Mouse (Mus musculus): ENCODE results near the gene Lypd6b. TPM values are rescaled to one million over a fixed set of nuclear protein-coding genes. Genes with fewer than 3 reads are reported as not detected.

Gene Lypd6b
- polyA plus RNA-seq, 1 experiment from 2014 or later = 2.6 TPM

DNA sequence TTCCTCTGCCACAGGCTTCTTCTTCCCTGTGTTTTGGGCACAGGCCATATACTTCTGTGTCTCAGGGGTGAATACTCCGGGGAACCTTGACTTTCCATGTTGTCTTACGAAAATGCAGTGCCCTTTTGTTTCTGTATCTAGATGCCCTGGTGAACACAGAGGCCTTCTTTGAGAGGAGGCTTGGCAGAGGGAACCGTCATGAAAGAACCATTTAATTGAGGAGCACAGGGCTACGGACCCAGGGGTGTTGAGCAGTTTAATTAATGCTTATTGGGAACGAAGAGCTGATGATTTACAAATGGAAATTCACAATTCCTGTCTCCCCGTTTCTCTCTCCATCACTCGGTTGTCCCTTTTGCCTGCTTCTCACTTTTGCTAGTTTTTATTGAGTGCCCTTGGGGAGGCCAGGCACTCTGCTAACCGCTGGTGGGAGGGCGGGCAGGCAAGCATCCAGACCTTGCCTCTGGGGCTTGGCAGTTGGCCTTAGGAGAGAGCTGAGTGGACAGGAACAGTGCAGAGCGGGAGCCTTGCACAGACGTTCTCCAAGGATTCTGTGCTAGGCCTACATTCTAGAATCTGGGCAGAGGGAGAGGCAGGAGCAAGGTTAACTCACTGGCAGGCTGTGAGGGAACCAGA is 18.4 kb downstream of the Lypd6b start:
- Histone ChIP-seq H3K4me3 (no peak overlapping the region), H3K4me2 (no peak overlapping the region), H3K27ac (ENCODE audit: poor library complexity, severe bottlenecking) (no peak overlapping the region), H3K27me3 (replicated peaks) (no peaks in the 10 kb centered on the region), H3K36me3 (no peaks in the 10 kb centered on the region), H3K9me3 (replicated peaks) (no peaks in the 10 kb centered on the region), H3K9ac (no peak overlapping the region), H3K4me1 (replicated peaks) (peaks cover 9% of the 10 kb centered on the region)
- no peak for ATAC-seq (ENCODE audit: insufficient number of reproducible peaks, low FRiP score)
- 70% methylated on average over 11 of the region's 11 CpGs for WGBS

DNA sequence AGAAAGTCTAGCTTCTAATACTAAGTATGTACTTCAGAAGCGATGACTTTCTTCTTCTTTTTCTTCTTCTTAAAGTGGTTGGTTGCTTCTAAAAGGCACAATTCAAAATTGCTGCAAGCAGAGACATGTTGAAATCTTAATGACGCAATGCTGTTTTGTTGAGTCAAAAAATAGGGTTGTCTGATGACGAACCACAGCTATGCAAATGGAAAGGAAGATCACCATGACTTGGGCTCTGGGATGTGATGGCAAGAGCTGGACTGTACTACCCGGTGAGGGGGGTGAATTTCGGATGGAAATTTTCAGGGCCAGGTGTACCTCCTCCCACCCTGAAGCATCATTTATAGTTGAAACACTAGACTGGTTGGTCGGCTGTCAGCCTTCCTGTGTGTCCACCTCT is 22.0 kb downstream of the Lypd6b start:
- 75% methylated on average over 6 of the region's 6 CpGs for WGBS
- H3K4me2 ChIP-seq = no peak overlapping the region
- H3K9ac ChIP-seq = no peak overlapping the region
- H3K4me1 ChIP-seq (replicated peaks) = peaks cover 23% of the 10 kb centered on the region
- peaks cover 4% of the 10 kb centered on the region; the same call in 1 of the 2 replicates for H3K27me3 ChIP-seq (replicated peaks)
- no peak overlapping the region for H3K4me3 ChIP-seq
- no peaks in the 10 kb centered on the region for H3K9me3 ChIP-seq (replicated peaks)
- no peak overlapping the region for H3K27ac ChIP-seq (ENCODE audit: poor library complexity, severe bottlenecking)
- no peak for ATAC-seq (ENCODE audit: insufficient number of reproducible peaks, low FRiP score)
- no peaks in the 10 kb centered on the region for H3K36me3 ChIP-seq

GRCm38 (mm10) chr2:49811420-49811819 is 23.9 kb downstream of the Lypd6b start:
- no peak for ATAC-seq (ENCODE audit: insufficient number of reproducible peaks, low FRiP score)
- 24% methylated on average over 11 of the region's 11 CpGs for WGBS
- H3K4me1 ChIP-seq (replicated peaks) = peaks cover 22% of the 10 kb centered on the region
- no peaks in the 10 kb centered on the region for H3K36me3 ChIP-seq
- H3K4me3 ChIP-seq = no peak overlapping the region
- H3K27ac ChIP-seq (ENCODE audit: poor library complexity, severe bottlenecking) = no peak overlapping the region
- H3K9ac ChIP-seq = no peak overlapping the region
- no peak overlapping the region for H3K4me2 ChIP-seq
- no peaks in the 10 kb centered on the region for H3K9me3 ChIP-seq (replicated peaks)
- H3K27me3 ChIP-seq (replicated peaks) = peaks cover 4% of the 10 kb centered on the region; the same call in 1 of the 2 replicates

DNA sequence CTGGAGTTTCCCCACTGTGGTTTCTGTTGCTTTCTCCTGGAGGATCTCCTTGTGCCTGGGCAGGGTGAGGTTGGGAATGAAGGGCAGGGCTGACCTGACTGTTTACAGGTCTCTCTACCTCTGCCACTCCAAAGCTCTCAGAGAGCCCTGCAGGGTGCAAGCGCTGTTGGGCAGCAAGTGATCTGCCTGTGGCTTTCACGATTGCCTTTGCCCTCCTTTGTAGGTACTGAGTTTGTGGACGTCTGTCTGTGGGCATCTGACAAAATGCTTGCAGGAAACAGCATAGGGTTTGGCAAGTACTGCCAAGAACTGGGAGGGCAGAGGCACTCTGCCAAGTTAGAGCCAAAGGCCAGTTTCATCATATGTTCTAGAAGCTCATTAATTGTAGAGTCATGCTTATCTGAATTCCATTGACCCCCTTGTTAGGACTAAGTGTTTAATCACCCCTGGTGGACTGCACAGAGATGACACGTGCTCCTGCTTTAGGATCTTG is 24.4 kb downstream of the Lypd6b start:
- Histone ChIP-seq H3K4me3 (no peak overlapping the region), H3K4me1 (replicated peaks) (peaks cover 19% of the 10 kb centered on the region), H3K27me3 (replicated peaks) (peaks cover 4% of the 10 kb centered on the region; the same call in 1 of the 2 replicates), H3K27ac (ENCODE audit: poor library complexity, severe bottlenecking) (no peak overlapping the region), H3K36me3 (no peaks in the 10 kb centered on the region), H3K4me2 (no peak overlapping the region), H3K9me3 (replicated peaks) (no peaks in the 10 kb centered on the region), H3K9ac (no peak overlapping the region)
- no peak for ATAC-seq (ENCODE audit: insufficient number of reproducible peaks, low FRiP score)
- 21% methylated on average over 4 of the region's 4 CpGs for WGBS

- H3K27me3 ChIP-seq (replicated peaks) = peaks cover 4% of the 10 kb centered on the region; the same call in 1 of the 2 replicates
- H3K9me3 ChIP-seq (replicated peaks) = no peaks in the 10 kb centered on the region
- no peaks in the 10 kb centered on the region for H3K36me3 ChIP-seq
- no peak overlapping the region for H3K4me2 ChIP-seq
- peaks cover 19% of the 10 kb centered on the region for H3K4me1 ChIP-seq (replicated peaks)
- WGBS = 62% methylated on average over 4 of the region's 4 CpGs
- no peak overlapping the region for H3K4me3 ChIP-seq
- no peak overlapping the region for H3K27ac ChIP-seq (ENCODE audit: poor library complexity, severe bottlenecking)
- ATAC-seq (ENCODE audit: insufficient number of reproducible peaks, low FRiP score) = no peak
- no peak overlapping the region for H3K9ac ChIP-seq
Observed at GRCm38 (mm10) chr2:49813151-49813550, 25.7 kb downstream of the Lypd6b start.

GRCm38 (mm10) chr2:49814011-49814410 is 26.5 kb downstream of the Lypd6b start:
- no peak overlapping the region for H3K4me3 ChIP-seq
- H3K9ac ChIP-seq = no peak overlapping the region
- 60% methylated on average over 6 of the region's 6 CpGs for WGBS
- H3K9me3 ChIP-seq (replicated peaks) = no peaks in the 10 kb centered on the region
- no peaks in the 10 kb centered on the region for H3K36me3 ChIP-seq
- no peak for ATAC-seq (ENCODE audit: insufficient number of reproducible peaks, low FRiP score)
- no peak overlapping the region for H3K27ac ChIP-seq (ENCODE audit: poor library complexity, severe bottlenecking)
- H3K27me3 ChIP-seq (replicated peaks) = peaks cover 4% of the 10 kb centered on the region; the same call in 1 of the 2 replicates
- peaks cover 19% of the 10 kb centered on the region for H3K4me1 ChIP-seq (replicated peaks)
- H3K4me2 ChIP-seq = no peak overlapping the region

DNA sequence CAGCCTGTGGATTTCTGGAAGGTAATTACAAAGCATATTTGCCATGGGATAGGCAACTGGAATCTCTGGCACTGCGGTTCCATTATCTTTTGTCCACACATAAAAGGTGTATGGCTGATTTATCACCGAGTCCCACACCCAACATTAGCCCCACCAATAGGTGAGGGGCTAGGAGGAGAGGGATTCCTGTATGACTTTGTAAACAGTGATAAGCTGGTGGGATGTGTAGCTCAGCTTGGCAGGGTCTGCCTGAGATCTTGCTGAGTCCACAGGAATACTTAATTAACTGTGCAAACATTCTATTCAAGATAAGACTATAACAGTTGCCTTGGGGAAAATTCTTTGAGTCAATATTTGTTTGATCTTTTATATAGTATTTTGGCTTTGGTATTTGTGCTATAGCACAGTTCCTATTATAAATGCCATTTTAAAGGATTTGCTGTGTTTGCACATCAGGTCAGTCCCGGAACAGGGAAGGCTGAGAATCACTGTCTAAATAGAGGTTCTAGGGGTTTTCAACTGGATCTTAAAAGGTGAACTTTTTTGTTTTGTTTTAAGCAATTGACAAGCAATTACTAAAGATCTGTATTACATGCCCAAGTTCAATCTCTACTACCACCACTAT is 28.3 kb downstream of the Lypd6b start:
- H3K4me1 ChIP-seq (replicated peaks) = peaks cover 19% of the 10 kb centered on the region
- peaks cover 4% of the 10 kb centered on the region; the same call in 1 of the 2 replicates for H3K27me3 ChIP-seq (replicated peaks)
- no peak for ATAC-seq (ENCODE audit: insufficient number of reproducible peaks, low FRiP score)
- no peak overlapping the region for H3K4me2 ChIP-seq
- WGBS = 46% methylated on average over 3 of the region's 3 CpGs
- H3K9me3 ChIP-seq (replicated peaks) = no peaks in the 10 kb centered on the region
- no peak overlapping the region for H3K4me3 ChIP-seq
- no peaks in the 10 kb centered on the region for H3K36me3 ChIP-seq
- no peak overlapping the region for H3K27ac ChIP-seq (ENCODE audit: poor library complexity, severe bottlenecking)
- H3K9ac ChIP-seq = no peak overlapping the region

DNA sequence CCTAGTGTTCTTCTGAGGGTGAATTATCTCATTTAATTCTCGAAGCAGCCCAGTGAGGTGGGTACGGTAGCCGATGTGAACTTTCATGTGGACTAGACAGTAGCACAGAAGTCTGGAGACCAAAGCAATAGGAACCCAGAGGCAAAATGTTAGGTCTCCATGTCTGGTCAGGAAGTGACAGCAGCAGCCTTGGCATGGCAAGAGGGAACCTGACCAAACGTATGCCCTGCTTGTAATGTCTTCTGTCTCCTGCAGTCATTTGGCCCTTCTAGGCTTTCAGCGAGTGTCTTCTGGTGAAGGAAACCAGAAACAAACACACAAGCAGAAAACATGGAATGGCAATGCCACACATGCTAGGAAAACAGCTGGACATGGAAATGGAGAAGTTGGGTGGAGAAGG is 29.1 kb downstream of the Lypd6b start:
- Histone ChIP-seq H3K36me3 (no peaks in the 10 kb centered on the region), H3K4me1 (replicated peaks) (peaks cover 15% of the 10 kb centered on the region), H3K27ac (ENCODE audit: poor library complexity, severe bottlenecking) (no peak overlapping the region), H3K9ac (no peak overlapping the region), H3K27me3 (replicated peaks) (peaks cover 4% of the 10 kb centered on the region; the same call in 1 of the 2 replicates), H3K9me3 (replicated peaks) (no peaks in the 10 kb centered on the region), H3K4me2 (no peak overlapping the region), H3K4me3 (no peak overlapping the region)
- WGBS = 81% methylated on average over 5 of the region's 5 CpGs
- ATAC-seq (ENCODE audit: insufficient number of reproducible peaks, low FRiP score) = no peak

DNA sequence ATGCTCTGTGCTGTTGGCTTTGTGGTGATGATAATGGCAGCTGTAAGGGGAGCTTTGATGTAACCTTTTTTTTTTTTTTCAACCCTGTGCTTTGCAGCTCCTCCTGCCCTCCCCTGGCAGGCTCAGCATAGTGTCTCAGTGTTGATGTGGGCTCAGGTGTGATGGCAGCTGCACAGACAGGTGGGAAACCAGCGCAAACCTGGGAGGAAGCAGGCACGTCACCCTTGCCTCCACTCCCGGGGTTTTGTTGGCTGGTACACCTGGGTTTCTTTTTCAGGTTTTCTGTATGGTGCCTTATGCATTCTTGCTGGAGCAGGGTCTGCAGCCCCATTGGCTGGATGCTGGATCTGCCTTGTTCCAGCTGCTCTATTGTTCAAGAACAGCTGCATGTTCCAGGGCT is 29.7 kb downstream of the Lypd6b start:
- no peaks in the 10 kb centered on the region for H3K9me3 ChIP-seq (replicated peaks)
- no peaks in the 10 kb centered on the region for H3K36me3 ChIP-seq

GRCm38 (mm10) chr2:49818126-49818525 is 30.6 kb downstream of the Lypd6b start:
- H3K27me3 ChIP-seq (replicated peaks) = no peaks in the 10 kb centered on the region
- no peak for ATAC-seq (ENCODE audit: insufficient number of reproducible peaks, low FRiP score)
- no peaks in the 10 kb centered on the region for H3K9me3 ChIP-seq (replicated peaks)
- H3K4me1 ChIP-seq (replicated peaks) = peaks cover 7% of the 10 kb centered on the region; the same call in 1 of the 2 replicates
- H3K4me2 ChIP-seq = no peak overlapping the region
- no peak overlapping the region for H3K4me3 ChIP-seq
- no peak overlapping the region for H3K27ac ChIP-seq (ENCODE audit: poor library complexity, severe bottlenecking)
- no peak overlapping the region for H3K9ac ChIP-seq
- H3K36me3 ChIP-seq = no peaks in the 10 kb centered on the region
- whole genome bisulfite sequencing = 79% methylated on average over 5 of the region's 5 CpGs

More for the DNA sequence above, 29.7 kb downstream of the Lypd6b start:
- 84% methylated on average over 3 of the region's 3 CpGs for WGBS
- Histone ChIP-seq H3K4me3 (no peak overlapping the region), H3K27me3 (replicated peaks) (0 out of 2 replicates have a peak, but pooled peaks cover 3% of the 10 kb centered on the region), H3K4me2 (no peak overlapping the region), H3K9ac (no peak overlapping the region), H3K27ac (ENCODE audit: poor library complexity, severe bottlenecking) (no peak overlapping the region), H3K4me1 (replicated peaks) (peaks cover 9% of the 10 kb centered on the region)
- no peak for ATAC-seq (ENCODE audit: insufficient number of reproducible peaks, low FRiP score)

DNA sequence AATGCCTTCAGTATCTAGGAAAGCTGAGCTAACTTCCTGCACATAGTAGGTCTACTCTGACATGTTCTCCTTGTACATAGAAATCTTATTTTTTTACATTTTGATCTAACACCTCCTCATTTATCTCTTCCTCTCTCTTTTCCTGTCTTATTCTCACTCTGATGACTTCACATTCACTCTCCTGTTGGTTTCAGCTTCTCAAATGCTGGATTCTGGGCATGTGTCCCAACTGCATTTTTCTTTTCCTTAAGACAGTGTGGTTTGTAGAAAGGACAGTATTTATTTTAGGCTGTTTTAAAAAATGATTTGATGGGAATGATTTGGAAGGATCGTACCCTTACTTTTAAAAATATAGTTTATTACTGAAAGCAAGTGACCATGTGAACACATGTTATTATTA is 34.8 kb downstream of the Lypd6b start:
- H3K4me1 ChIP-seq (replicated peaks) = no peaks in the 10 kb centered on the region
- 87% methylated on average over 1 of the region's 1 CpGs for WGBS

More for the DNA sequence above, 34.8 kb downstream of the Lypd6b start:
- H3K9me3 ChIP-seq (replicated peaks) = no peaks in the 10 kb centered on the region
- ATAC-seq (ENCODE audit: insufficient number of reproducible peaks, low FRiP score) = no peak
- no peak overlapping the region for H3K4me3 ChIP-seq
- H3K27me3 ChIP-seq (replicated peaks) = no peaks in the 10 kb centered on the region
- H3K9ac ChIP-seq = no peak overlapping the region
- no peak overlapping the region for H3K27ac ChIP-seq (ENCODE audit: poor library complexity, severe bottlenecking)
- H3K36me3 ChIP-seq = no peaks in the 10 kb centered on the region
- no peak overlapping the region for H3K4me2 ChIP-seq
